Mouse (Mus musculus): ENCODE data around the gene Fkbp3. TPM values are rescaled to one million over a fixed set of nuclear protein-coding genes. Genes with fewer than 3 reads are reported as not detected.

Gene Fkbp3
- 539 TPM for polyA plus RNA-seq (2014; fragmentation: Illumina TruSeq; extraction: RNeasy Lipid Tissue Mini Kit (QIAGEN cat#74804))

DNA sequence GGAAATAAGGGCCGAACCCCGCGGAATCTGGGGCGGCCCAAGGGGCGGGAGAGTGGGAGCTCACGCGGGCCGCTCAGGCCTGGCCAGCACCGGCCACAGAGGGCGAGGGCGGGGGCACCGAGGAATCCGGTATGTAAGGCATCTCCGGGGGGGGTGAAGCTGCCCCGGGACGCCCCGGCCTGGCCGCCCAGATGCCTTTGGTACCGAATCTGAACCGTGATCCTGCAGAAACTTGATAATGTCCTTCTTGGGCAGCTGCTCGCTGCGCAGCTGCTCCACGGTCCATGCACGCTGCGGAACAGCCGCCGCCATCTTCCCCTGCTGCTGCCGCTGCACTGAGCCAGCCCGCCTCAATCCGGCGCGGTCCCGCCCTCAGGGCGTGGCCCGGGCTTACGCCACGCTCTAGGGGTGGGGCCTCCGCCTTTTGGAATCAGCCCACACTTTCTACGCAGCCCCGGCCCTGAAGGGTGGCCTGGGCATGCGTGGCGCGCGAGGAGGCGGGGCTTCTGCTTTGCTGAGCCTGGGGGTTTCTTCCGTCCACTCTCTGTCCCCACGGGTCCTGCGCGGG lies at the start of gene Fkbp3:
TSS of gene Fkbp3 (minus strand) at position 397 of the 568 bp plus-strand sequence.

DNA sequence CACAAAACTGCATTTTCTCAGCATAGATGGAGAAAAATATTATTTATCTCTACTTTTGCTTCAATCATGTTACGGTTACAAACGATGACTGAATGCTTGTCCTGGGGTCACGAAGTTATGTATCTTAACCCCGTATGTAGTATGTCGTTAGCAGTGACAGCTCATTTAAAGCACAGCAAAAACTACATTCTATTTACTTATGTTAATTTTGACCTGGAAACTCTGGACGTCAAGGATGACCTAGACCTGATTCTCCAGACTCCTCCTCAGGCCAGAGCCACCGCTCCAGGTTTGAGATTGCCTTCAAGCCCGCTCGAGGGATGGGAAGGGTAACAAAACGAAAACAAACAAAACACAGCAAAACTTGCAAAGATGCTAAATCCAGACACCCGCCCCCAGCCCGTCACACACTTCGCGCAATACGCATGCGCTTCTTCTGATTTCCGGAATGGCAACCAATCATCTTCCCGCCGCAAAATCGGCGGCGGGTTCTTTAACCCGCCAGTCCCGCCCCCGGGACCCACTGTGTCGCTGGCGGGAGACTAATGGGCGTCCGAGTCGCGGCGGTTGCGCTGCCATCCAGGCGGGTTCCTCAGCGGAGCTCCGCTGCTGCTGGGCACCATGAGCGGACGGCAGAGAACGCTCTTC lies 1.4 kb upstream of the Fkbp3 start, which contains the start of gene Fancm:
TSS of gene Fancm (plus strand) at position 519 of the 648 bp plus-strand sequence.

DNA sequence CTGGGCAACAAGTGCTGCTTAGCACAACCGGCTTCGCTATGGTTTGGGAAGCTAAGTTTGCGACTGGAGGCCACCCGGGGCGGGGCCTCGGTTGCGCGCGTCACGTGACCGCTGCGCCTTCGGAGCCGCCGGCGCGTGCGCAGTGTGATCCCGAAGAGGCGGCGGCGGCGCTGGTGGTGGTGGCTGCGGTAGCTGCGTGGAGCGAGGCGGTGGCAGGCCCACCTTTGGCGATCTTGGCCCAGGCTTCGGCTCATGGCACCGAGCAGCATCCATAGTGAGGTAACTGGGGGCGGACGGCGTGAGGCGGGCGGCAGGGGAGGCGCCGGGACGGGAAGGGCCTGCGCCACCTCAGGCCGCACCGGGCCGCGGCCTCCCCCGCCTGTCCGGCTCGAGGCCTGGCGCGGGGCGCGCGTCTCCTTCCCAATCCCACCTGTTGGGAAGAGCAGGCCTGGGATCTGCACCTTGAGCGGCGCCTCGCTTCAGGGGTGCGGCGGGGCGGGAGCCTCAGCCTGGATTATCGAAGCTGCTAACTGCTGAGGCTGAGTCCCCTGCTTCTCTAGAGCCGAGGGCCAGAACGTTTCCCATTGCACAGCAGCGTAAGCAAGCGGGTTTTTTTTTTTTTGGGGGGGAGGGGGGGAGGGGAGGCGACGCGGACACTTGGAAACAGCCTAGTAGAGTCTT lies 37.5 kb downstream of the Fkbp3 start, which contains the start of gene Prpf39:
TSS of gene Prpf39 (plus strand) at position 144 of the 681 bp plus-strand sequence.

Other genes starting within 250 kb of the Fkbp3 start
- gene Gm527, start 156.1 kb downstream of the Fkbp3 start, polyA plus RNA-seq (2014; fragmentation: Illumina TruSeq; extraction: RNeasy Lipid Tissue Mini Kit (QIAGEN cat#74804)): 53.7 TPM
- gene Klhl28, start 108.5 kb downstream of the Fkbp3 start, polyA plus RNA-seq (2014; fragmentation: Illumina TruSeq; extraction: RNeasy Lipid Tissue Mini Kit (QIAGEN cat#74804)): 43.4 TPM
- gene Togaram1, start 108.2 kb downstream of the Fkbp3 start, polyA plus RNA-seq (2014; fragmentation: Illumina TruSeq; extraction: RNeasy Lipid Tissue Mini Kit (QIAGEN cat#74804)): 121 TPM
- 110 TPM for gene Prpf39, start 37.7 kb downstream of the Fkbp3 start, polyA plus RNA-seq (2014; fragmentation: Illumina TruSeq; extraction: RNeasy Lipid Tissue Mini Kit (QIAGEN cat#74804))
- 12.4 TPM for gene Fancm, start 1.6 kb upstream of the Fkbp3 start, polyA plus RNA-seq (2014; fragmentation: Illumina TruSeq; extraction: RNeasy Lipid Tissue Mini Kit (QIAGEN cat#74804))
- 51.3 TPM for gene Mis18bp1, start 98.6 kb upstream of the Fkbp3 start, polyA plus RNA-seq (2014; fragmentation: Illumina TruSeq; extraction: RNeasy Lipid Tissue Mini Kit (QIAGEN cat#74804))
- not detected for gene Wdr20rt, start 151.5 kb upstream of the Fkbp3 start, polyA plus RNA-seq (2014; fragmentation: Illumina TruSeq; extraction: RNeasy Lipid Tissue Mini Kit (QIAGEN cat#74804))

Data from ovary, adult 10 weeks (tissue).